Mouse (Mus musculus) thymus, adult 18-20 months (tissue): ENCODE measurements around the gene Dmkn.

Source experiments
- DNase-seq, 2 experiments: peaks; one replicate each; pipeline ENCODE4 v3.0.0; 2022; ENCODE audit warnings: mixed read lengths in 2 of 2

Dmkn gene

DNA sequence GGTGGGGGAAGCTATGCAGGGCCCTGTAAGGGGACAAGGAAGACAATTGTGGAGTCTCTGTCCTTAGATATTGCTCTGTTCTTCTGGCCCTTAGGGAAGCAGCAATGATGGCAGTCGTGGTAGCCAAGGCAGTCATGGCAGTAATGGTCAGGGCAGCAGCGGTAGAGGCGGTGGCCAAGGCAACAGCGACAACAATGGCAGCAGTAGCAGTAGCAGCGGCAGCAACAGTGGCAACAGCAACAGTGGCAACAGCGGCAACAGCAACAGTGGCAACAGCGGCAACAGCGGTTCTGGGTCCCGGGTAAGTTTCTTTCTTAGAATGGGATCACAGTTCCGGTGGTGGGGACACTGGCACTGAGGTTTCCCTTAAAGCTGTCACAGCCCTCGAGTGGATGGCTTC, 1.6 kb downstream of the Dmkn start:
- DNase-seq = no peak

DNA sequence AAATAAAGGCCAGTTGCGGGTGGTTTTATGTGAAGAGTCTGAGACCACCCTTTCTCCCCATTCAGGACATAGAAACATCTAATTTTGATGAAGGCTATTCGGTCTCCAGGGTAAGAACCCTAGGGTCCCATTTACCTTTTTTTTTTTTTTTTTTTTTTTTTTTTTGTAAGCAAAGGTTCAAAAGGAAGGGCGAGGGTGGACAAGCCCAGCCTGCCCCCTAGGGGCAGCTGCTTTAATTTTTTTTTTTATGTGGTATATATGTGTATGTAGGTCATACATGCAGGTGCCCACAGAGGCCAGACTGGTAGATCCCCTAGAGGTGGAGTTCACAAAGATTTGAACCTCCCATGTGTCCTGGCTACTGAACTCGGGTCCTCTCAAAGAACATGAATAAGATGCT, 2.9 kb downstream of the Dmkn start:
- no peak for DNase-seq

DNA sequence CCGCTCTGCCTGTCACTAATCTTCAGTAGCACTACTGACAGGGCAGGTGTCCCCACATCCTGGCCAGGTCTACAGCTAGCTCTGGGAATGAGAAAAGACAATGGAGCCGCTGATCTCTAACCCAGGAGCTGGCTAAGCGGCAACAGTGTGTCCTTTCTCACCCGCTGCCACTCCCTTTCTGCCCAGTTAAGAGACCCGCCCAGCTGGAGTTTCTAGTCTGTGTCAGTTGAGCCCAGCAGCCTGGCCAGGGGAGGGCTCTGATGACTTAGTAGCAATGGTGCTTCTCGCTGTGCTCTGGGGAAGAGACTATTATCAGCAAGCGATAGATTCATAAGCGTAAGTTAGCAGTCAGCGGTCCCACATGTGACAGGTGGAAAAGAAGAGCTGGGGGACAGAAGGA, 5.7 kb downstream of the Dmkn start:
- no peak for DNase-seq

DNA sequence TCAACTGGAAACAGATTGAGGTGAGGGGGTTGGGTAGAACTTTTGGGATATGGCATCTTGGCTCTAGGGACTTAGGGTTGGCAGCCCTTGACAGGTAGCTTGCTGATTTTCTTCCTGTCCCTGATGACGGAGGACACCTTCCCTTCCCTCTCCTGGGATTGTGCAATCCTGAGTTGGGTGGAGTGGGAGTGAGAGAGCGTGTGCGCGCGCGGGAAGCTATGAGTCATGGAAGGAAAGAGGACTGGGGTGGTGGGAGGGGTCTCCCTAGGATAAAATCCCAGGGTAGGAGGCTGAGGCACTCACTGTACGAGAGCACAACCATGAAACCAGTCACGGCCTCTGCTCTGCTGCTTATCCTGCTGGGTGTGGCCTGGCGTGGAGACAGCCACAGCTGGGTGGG, 12.5 kb downstream of the Dmkn start:
- no peak for DNase-seq

DNA sequence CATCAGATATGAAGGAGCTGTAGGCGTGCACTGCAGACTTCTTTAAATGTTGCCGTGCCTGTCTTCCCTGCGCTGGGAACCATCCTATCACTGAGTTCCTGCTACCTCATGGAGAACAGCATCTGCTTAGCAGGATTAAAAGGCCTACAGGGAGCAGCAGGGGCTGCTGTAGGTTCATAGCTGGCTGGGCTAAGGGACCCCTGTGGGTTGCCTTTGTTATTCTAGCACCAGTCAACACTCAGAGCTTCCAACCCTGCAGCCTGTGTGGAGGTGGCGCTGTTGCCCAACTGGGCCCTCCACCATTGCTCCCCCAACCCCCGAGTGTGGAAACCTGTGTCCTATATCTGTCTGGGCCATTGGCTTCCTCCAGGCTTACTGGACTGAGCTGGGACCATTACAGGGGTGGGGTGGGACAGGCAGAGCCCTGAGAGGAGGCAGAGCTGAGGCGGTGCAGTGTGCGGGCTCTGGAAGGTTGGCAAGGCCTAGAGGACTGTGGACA, 13.6 kb downstream of the Dmkn start:
- DNase-seq = no peak

DNA sequence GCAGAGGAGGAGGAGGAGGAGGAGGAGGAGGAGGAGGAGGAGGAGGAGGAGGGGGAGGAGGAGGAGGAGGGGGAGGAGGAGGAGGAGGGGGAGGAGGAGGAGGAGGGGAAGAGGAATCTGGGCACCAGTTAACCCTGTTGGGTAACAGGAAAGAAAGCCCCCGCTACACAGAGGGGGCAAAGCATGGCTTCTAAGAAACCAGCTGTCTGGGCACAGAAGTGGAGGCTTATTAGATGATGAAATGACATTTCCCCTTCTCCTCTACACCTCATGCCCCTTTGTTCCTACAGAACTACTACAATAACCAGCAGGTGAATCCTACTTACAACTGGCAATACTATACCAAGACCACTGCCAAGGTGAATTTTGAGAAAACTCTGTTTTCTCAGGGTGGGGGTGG, 14.4 kb downstream of the Dmkn start:
- DNase-seq = no peak

DNA sequence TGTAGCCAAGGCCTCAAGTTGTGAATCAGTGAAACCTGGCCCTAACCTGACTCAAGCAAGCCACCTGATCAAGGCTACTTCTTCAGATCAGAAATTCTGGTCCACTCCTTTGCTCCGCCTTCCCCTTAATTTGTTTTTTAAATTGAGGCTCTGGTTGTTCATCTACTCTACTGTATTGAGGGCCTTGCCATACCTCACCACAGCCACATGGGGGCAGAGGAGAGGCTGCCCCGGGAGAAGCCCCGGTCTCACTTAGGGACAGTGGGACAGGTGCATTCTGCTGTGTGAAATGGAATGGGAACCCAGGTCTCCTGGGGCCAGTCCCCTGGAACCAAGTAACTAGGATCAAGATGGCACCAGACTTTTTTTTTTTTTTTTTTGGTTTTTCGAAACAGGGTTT, 18.2 kb downstream of the Dmkn start:
- no peak for DNase-seq

DNA sequence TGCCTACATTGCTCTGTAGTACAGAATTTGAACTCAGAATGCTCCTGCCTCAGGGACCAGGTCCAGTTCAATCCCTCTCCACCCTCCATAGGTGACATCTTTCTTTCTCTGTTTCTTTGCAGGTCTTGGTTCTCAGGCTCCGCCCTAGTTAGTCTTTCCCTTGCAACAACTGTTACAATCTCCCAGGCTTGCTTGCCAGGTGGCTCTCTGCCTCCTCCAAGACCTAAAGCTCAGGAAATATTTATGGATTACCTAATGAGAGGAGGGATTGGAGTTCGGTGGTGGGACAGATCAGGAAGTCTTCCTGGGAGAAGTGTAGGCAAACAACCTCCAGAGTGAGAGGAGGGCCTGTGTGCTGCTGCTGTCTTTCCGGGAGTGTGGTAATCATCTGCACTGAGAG, 19.1 kb downstream of the Dmkn start:
- DNase-seq = no peak

DNA sequence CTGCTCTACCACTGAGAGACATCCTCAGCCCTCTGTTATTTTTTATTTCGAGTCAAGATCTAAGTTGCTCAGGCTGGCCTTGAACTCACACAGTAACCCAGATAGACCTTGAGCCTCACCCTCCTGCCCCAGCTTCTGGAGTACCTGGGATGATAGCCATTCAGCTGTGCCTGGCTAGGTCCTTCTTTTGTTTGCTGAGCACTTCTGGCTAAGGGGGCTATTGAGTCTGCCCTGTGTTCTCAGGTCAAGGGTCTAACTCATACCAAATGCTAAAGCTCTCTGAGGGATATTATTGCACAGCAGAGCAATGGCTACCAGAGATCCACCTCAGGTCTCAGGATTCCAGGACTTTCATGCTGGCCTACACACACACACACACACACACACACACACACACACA, 21.6 kb downstream of the Dmkn start:
- no peak for DNase-seq

DNA sequence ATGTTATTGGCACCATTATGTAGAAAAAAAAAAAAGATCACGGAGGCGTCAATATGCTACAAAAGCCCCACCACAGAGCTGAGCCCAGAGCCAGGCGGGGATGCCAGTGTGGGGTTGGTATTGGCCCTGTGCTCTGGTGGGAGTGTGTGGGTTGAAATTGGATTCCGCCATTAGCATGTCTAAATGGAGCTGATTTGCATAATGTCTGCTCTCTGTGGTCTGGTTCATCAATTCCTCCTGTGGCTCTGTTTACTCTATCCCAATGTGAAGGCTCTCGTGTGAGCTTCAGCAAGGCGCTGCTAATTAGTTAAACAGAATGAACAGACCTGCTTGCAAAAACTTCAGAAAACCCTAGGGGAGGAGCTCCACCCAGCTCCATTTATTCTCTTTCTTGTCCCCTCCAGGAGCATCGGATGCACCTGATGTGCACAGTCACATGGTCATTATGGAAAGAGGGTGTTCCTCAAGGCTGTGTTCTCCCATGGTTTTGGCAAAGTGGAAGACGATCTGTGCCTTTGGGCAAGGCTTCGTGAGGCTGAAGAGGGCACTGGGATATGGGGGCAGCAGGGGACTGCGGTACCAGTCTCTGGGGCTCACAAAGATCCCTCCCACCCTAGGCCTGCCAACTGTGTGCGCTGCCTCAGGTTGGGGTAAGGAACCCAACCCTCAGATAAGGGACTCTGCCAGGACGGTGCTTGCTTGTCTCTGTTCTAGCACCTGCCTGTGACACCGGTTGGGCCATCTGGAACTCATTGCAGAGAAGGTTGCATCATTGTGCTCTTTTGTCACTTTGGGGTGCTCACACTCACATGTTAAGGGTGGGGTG, 22.4 kb downstream of the Dmkn start:
- DNase-seq = no peak

DNA sequence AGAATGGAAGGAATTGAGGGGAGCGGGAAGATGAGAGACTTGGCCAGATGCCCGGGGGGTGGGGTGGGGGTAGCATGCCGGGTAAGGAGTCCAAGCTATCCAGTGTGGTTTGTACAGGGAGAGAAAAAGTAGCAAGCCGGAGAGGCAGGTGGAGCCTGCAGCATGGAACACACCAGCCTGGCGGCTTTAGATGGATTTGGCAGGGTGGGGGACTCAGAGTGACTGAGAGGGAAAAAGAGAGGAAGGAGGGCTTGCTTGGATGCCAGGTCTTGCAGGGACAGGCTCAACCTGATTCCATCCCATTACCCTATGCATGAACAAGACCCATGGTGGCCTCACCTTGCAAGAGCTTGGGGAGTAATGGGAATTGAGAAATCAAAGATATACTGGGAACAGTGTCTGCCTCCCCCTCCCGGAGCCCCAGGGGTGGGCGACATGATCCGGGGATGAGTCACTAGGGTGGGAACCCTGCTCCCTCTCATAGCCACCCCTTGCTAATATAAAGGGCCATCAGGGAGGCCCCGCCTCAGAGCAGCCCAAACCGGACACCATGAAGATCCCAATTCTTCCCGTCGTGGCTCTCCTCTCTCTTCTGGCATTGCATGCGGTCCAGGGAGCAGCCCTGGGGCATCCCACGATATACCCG, 23.9 kb downstream of the Dmkn start, which contains the start of gene Krtdap:
TSS of gene Krtdap (plus strand) at position 520 of the 646 bp plus-strand sequence.
- no peak for DNase-seq

DNA sequence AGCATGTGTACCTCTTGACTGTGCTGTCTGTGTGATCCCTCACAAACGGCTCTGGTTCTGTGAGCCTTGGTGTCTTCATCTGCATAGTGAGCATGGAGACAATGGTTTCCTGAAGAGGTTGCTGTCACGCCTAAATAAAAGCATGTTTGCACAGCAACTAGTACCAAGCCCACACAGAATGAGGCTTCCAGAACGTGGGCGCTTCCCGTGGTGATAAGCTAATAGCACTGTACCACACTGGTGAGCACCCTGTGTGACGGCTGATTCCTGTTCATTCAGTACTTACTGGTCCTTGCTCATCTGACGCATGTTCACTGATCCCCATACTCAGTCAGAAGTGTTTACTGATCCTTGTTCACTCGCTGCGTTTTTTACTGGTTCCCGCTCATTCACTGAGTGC, 26.6 kb downstream of the Dmkn start:
- no peak for DNase-seq

DNA sequence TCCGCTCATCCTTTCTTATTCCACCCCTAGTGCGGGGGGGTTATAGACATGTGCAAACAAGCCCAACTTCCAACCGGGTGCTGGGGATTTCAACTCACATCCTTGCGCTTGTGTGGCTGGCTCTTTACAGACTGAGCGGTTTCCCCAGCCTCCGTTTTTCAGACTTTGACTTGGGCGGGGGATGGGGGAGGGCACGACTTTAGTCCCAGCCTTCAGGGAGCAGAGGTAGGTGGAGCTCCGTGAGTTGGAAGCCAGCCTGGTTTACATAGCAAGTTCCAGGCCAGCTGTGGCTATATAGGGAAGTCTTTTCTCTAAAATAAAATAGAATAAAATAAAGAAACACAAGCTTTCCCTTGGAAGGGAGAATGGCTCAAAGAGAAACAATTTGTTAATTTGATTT, 28.4 kb downstream of the Dmkn start:
- no peak for DNase-seq

DNA sequence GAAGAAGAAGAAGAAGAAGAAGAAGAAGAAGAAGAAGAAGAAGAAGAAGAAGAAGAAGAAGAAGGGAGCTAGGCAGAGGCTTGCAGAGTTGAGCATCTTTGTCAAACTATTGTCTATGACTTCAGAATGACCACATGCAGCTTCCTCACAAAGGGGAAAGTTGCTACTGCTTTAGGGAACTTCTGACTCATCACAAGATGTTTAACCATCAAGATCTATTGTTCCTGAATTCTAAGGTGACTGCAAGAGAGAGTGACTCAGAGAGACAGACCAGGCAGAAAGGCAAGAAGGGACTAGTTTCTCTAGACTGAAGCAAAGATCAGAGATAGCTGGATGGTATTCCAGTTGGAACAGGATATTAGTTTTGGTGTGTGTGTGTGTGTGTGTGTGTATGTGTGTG, 31.4 kb downstream of the Dmkn start:
- no peak for DNase-seq

DNA sequence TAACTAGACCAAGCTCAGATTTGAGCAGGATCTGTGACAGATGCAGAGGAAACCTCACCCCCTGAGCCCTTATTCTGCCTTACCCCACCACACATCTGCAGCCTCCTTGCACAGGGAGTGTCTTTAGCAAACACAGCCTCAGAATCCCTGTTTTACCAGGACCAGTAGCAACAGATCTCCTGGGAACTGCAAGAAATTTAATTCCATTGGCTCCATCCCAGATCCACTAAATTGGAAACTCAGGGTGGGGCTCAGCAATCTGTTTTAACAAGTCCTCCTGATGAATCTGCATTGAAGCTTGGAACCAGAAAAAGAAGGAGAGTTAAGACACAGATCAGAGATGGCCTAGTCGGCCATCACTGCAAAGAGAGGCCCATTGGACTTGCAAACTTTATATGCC, 33.2 kb downstream of the Dmkn start:
- DNase-seq = no peak

DNA sequence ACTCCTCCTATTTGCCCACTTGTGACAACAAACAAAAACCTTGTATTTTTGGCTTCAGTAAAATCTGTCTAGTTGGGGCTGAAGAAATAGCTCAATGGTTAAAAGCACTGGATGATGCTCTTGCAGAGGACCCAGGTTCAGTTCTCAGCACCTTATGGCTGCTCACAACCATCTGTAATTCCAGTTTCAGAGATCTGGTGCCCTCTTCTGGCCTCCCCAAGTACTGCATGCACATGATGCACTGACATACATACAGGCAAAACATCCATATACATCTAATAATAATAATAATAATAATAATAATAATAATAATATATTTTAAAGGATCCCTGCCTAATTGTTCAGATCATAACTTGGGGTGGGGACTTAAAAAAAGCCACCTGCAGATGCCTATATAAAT, 37.1 kb downstream of the Dmkn start:
- DNase-seq = no peak

DNA sequence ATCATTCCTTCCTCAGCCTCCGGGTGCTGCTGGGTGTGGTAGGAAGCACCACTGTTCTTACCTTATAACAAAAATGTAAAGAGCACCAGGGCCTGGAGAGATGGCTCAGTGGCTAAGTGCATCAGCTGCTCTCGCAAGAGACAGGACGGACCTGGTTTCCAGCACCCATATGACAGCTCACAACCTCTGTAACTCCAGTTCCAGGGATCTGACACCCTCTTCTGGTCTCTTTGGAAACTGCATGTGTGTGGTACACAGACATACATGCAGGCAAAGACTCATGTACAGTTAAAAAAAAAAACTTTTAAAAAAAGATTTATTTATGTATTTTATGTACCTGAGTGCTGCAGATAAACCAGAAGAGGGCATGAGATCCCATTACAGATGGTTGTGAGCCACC, 39.7 kb downstream of the Dmkn start:
- no peak for DNase-seq

DNA sequence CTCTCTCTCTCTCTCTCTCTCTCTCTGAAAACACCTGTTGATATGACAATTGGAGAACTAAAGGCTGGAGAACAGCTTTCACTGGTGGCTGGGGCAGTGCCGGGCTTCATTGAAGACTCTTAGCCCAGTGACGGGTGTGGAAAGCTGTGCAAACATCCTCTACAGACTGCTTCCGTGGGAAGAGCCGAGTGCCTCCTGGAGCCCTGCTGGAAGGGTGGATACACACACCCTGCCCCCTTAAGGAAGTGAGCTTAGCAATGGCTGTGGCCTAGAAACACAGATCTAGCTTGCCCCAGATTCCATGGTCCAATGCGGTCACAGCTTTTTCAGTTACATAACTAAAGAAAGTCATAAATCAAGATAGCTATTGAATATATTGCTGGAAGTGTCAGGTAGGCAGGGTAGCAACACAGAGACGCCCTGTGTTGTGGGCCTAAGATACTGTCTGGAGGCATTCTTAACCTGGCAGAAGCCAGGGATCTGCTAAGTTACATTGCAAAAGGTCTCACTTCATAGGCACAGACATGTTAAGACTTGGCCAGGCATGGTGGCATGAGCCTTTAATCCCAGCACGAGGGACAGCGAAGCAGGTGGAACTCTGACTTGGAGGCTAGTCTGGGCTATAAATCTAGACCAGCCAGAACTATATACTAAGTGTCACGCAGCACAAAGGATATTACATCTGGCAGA, 40.6 kb downstream of the Dmkn start:
- DNase-seq = no peak

DNA sequence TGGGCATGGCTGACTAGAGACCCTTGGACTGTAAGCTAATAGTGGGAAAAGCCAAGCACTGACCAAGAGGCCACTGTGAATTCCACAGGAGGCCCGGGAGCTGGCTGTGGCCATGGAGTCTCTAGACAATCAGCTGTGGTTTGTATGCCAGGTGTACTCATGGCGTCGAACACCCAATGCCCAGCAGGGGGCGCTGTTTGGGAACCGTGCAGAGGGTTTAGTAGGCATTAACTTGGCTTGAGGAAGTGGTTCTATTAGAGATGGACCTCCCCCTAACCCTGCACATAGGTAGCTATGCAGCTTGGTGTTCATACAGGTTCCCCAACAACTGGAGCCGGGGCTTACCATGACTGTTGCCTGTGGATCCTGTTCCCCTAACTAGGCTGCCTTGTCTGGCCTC, 42.4 kb downstream of the Dmkn start:
- DNase-seq = peak in 1 of 2 experiments; percentile 23

DNA sequence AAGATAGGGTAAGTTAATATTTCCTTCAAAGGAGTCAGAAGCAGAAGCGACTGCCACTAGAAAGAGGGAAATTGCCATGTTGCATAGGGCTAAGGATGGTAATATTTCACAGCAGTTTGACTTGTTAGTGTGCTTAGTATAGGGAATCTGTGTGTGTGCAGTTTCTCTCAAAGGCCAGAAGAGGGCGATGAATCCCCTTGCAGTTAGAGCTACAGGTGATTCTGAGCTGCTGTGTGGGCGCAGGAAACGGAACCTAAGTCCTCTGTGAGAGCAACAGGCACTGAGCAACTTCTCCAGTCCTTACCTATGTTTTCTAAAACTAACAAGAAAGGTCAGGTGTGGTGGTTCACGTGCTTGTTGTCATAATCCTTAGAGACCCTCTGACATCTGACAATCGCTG, 46.8 kb downstream of the Dmkn start:
- no peak for DNase-seq

DNA sequence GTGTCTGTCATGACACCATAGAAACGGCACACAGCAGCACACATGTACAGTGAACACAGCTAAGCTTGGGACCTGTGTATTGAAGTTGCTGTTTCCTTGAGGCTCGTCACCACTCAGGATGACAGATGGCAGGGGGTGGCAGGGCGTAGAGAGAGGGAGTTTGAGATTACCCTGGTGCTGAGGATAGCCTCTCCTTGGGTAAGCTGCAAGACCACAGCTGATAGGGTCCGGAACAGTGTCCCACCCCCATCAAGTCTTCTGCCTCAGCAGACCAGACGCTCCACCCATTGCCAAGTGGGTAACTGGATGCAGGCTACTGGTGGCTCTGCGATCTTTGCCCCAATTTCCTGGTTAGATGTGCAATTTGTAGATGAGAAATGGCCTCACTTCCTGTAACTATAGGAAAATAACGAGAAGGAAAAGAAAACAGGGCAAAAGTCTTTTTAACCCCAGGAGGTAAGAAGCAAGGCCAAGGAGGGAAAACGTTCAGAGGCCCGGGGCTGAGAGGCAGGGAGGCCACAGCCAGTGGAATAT, 48.3 kb downstream of the Dmkn start:
- no peak for DNase-seq

DNA sequence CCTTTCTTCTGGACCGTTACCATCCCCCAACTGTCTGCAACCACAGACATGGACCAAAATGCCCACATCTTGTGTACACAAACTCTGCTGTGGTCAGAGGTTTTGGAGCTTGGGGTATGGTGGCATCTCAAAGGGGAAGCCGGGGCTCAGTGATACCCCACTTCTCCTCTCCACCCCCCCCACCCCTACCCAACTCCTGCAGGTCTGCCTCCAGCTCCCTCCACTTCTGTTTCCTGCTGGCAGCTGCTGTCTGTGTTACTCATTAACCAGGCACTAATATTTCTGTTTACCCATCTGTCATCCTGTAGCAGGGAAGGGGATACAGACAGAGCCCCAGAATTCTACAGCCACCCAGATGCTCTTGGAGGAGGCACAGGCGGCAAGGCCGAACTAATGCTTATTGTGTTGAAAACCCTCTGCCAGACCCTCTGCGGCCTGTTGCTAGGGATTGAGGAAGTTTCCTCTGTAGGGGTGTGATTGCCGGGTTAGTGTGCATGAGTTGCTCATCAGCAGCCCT, 48.8 kb downstream of the Dmkn start:
- no peak for DNase-seq

DNA sequence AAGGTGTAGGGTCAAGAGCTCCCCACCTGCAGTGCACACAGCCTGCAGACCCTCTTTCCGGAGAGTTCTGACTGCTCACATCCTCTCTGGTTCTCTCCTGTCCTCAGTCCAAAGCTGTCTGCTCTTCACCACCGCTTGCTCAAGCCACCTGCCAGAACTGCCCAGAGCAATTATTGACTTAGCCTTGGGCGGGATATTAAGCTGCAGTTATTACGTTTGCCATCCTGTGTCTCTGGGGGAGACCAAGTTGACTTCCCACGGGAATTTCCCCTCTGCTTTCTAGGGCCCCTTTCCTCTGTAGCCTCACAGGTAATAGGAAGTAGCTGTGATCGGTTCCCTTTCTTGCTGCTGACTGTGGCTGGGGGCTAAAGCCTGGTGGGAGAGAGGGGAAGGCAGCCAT, 56.6 kb downstream of the Dmkn start:
- no peak for DNase-seq
